Mouse (Mus musculus) heart, adult 2 months (tissue): ENCODE results near the gene Zcwpw1.

Experiments
- CTCF ChIP-seq: fragments of 200-600 bp; IDR thresholded peaks from 2 replicates; pipeline ENCODE4 v1.8.1; 2022; ENCODE audit warnings: antibody characterized with exemption, mild to moderate bottlenecking, moderate library complexity
- POLR2A ChIP-seq: fragments of 200-500 bp; IDR thresholded peaks from 2 replicates; pipeline ENCODE4 v1.6.1; 2011; ENCODE audit warnings: mild to moderate bottlenecking, low read depth, low read length, control low read depth; ENCODE audit not compliant: insufficient read depth

- no peak for TF ChIP-seq CTCF
- TF ChIP-seq POLR2A, result no peak
These were observed 42.6 kb downstream of the Zcwpw1 start for GRCm38 (mm10) chr5:137830238-137830637.
